Mouse (Mus musculus) thymus, adult 2 months (tissue): ENCODE measurements around the gene Copz2. TPM values are rescaled to one million over a fixed set of nuclear protein-coding genes. Genes with fewer than 3 reads are reported as not detected.

Experiments used
- DNase-seq: peaks from one replicate; pipeline ENCODE4 v3.0.0; 2021
- H3K27ac ChIP-seq: fragments of 200-500 bp; 2 replicates; pipeline ENCODE4 v1.5.1; 2012; ENCODE audit warnings: low read length, control low read depth; ENCODE audit not compliant: control insufficient read depth, insufficient read depth
- H3K27me3 ChIP-seq: fragments of 200-500 bp; 2 replicates; pipeline ENCODE4 v1.6.1; 2012; ENCODE audit warnings: mild to moderate bottlenecking, low read length, moderate library complexity, mixed read lengths; ENCODE audit not compliant: control insufficient read depth, insufficient read depth
- H3K36me3 ChIP-seq: fragments of 200-500 bp; 2 replicates; pipeline ENCODE4 v1.6.1; 2012; ENCODE audit warnings: mild to moderate bottlenecking, low read length, moderate library complexity; ENCODE audit not compliant: control insufficient read depth, insufficient read depth
- H3K4me1 ChIP-seq: fragments of 200-500 bp; replicated peaks from 2 replicates; pipeline ENCODE4 v1.6.1; 2012; ENCODE audit warnings: low read length; ENCODE audit not compliant: control insufficient read depth, insufficient read depth
- H3K4me3 ChIP-seq: fragments of 200-500 bp; 2 replicates; pipeline ENCODE4 v1.5.1; 2012; ENCODE audit warnings: mild to moderate bottlenecking, low read length, control low read depth, moderate library complexity; ENCODE audit not compliant: control insufficient read depth, insufficient read depth
- CTCF ChIP-seq: fragments of 200-500 bp; IDR thresholded peaks from 2 replicates; pipeline ENCODE4 v1.5.1; 2012; ENCODE audit warnings: mild to moderate bottlenecking, control low read depth, low read length, moderate library complexity, borderline replicate concordance; ENCODE audit not compliant: control insufficient read depth, poor library complexity, insufficient read depth; ENCODE audit errors: extremely low read depth
- POLR2A ChIP-seq: fragments of 200-500 bp; IDR thresholded peaks from 2 replicates; pipeline ENCODE4 v1.6.1; 2012; ENCODE audit warnings: mild to moderate bottlenecking, low read length, control low read depth, moderate library complexity; ENCODE audit not compliant: control insufficient read depth, poor library complexity, insufficient read depth; ENCODE audit errors: extremely low read depth
- WGBS: fragments of 180-500 bp; shearing (Covaris S2); methylation state at CpG from one replicate; pipeline ENCODE4 v1.1.7; 2018; 5-methylcytosine and 5-hydroxymethylcytosine counted together
- polyA plus RNA-seq: library from polyadenylated mRNA; depleted of rRNA; stranded (reverse); fragments of >200 nt; gene quantifications from 2 replicates; pipeline ENCODE4 v1.2.3, GENCODE M21; 2012

Gene Copz2
- polyA plus RNA-seq, 1 experiment: 25.3 TPM

DNA sequence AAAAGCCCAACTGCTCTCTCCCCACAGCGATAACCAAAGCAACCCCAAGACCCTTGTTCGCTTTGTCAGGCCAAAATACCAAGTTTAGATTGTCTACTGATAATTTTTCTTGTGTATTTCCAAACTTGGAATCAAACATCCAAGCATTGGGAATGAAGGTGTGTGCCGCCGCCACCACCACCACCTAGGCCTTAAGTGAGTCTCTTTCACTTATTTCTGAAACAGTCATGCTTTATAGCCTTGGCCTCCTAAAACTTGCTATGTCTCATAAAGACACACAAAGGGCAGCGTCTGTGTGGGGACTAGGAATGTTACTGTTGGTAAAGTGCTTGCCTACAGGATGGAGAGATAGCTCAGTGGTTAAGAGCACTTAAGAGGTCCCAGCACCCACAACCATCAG is 35.8 kb upstream of the Copz2 start:
- WGBS: 96% methylated on average over 5 of the region's 5 CpGs
- no peaks in the 10 kb centered on the region for H3K27me3 ChIP-seq
- no peaks in the 10 kb centered on the region for H3K4me1 ChIP-seq
- peaks cover 16% of the 10 kb centered on the region for H3K36me3 ChIP-seq
- no peak for DNase-seq
- no peak for TF ChIP-seq POLR2A
- no peak for TF ChIP-seq CTCF
- H3K4me3 ChIP-seq: no peak overlapping the region
- no peak overlapping the region for H3K27ac ChIP-seq

DNA sequence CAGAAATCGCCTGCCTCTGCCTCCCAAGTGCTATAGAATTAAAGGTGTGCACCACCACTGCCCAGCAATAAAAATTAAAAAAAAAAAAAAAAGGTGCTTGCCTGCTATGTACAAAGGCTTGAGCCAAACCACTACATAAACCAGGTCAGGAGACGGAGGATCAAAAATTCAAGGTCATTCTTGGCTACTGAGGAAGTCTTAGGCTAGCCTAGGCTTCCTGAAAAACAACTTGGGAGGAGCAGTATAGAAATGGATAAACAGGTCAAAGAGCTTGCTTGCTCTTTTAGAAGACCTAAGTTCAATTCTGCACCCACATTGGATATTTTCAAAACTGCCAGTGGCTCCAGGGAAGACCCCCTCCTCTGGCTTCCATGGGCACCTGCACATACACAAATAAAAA is 35.2 kb upstream of the Copz2 start:
- H3K4me3 ChIP-seq: no peak overlapping the region
- peaks cover 16% of the 10 kb centered on the region for H3K36me3 ChIP-seq
- no peak for DNase-seq
- TF ChIP-seq CTCF (no peak), POLR2A (no peak)
- 95% methylated on average over 2 of the region's 2 CpGs for WGBS
- no peak overlapping the region for H3K27ac ChIP-seq
- H3K4me1 ChIP-seq: no peaks in the 10 kb centered on the region
- no peaks in the 10 kb centered on the region for H3K27me3 ChIP-seq

DNA sequence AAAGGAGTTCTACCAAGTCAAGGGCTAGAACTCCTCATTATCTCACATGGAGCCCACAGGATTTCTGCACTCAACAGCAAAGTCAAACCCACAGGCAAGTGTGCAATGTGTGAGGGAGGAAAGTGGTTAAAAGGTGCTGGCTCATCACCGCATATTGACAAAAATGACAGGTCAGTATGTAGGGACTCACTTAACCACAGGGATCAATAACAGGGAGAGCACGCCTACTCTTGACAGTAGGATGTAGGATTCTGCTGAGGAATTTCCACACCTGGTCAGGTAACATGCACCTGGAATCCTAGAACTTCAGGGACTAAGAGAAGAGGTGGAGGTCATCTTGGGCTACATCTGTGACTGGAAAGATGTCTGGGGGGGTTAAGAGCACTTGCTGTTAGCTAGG is 33.8 kb upstream of the Copz2 start:
- H3K27me3 ChIP-seq: no peaks in the 10 kb centered on the region
- TF ChIP-seq POLR2A (no peak), CTCF (no peak)
- H3K27ac ChIP-seq: no peak overlapping the region
- 100% methylated on average over 2 of the region's 2 CpGs for WGBS
- no peak overlapping the region for H3K4me3 ChIP-seq
- DNase-seq: no peak
- H3K36me3 ChIP-seq: peaks cover 25% of the 10 kb centered on the region
- no peaks in the 10 kb centered on the region for H3K4me1 ChIP-seq

DNA sequence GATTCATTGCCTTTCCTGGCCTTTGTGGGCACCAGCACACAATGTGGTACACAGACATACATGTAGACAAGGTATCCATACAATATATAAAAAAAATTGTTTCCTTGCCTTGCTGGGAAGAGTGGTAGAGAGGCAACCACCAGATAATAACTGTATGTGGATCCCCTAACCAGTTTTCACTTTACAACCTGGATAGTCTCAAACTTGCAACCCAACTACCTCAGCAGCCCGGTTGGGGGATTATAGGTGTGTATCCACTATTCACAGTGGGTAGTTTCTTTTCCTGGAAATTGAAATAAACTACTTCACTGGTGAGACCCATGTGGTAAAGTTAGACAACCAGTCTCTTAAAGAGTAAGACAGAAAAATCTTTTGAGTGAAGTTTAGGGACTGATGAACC is 33.2 kb upstream of the Copz2 start:
- H3K4me1 ChIP-seq: no peaks in the 10 kb centered on the region
- no peak overlapping the region for H3K4me3 ChIP-seq
- H3K36me3 ChIP-seq: peaks cover 31% of the 10 kb centered on the region
- no peaks in the 10 kb centered on the region for H3K27me3 ChIP-seq
- H3K27ac ChIP-seq: no peak overlapping the region
- WGBS: 100% methylated on average over 1 of the region's 1 CpGs
- DNase-seq: no peak
- TF ChIP-seq CTCF (no peak), POLR2A (no peak)

DNA sequence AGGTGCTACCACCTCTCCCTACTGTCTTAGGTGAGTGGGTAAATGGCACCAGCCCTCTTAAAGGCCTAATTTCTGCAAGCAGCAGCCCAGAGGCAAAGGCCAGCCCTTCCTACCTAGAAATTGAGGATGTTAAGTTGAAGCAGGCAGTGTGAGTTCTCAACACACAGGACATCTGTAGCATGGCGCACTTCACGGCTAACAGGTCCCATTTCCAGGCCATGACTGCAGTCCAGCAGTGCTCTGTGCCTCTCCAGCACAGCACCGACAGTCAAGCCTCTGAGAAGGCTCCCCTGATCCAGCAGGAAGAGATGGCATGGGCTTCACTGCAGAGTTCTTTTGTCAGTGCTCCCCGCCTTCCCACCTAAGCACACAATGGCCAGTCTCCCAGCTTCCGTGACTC is 32.7 kb upstream of the Copz2 start:
- peaks cover 36% of the 10 kb centered on the region for H3K36me3 ChIP-seq
- DNase-seq: no peak
- no peak for TF ChIP-seq CTCF
- no peak overlapping the region for H3K4me3 ChIP-seq
- H3K27me3 ChIP-seq: no peaks in the 10 kb centered on the region
- no peak overlapping the region for H3K27ac ChIP-seq
- 98% methylated on average over 5 of the region's 5 CpGs for WGBS
- no peaks in the 10 kb centered on the region for H3K4me1 ChIP-seq

DNA sequence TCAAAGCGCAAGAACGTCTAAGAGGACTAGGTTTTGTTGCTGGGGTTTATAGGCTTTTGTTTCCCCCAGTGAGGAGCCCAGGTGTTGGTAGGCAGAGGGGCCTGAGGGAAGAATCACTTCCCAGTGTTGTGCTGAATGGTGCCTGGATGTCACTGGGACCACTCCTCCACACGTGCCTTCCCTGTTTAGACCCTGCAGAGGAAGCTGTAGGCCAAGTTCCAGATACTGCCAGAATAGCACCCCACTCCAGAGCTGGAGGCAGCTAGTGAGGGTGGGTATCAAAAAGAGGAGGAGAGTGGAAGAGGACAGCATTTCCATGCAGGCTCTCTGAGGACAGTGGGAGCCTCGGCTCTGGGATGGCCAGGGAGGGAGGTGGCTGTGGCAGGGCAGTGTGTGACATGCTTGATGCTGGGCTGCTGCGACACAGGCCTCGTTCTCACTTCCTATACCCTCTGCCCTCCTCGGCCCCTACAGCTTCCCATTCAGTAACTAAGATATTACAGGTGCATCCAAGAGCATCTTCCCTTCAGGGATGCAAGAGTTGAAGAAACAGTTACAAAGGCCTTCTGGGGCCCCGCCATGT is 31.5 kb upstream of the Copz2 start:
- Histone ChIP-seq H3K36me3 (peaks cover 37% of the 10 kb centered on the region), H3K27me3 (no peaks in the 10 kb centered on the region), H3K4me3 (no peak overlapping the region), H3K27ac (no peak overlapping the region), H3K4me1 (peaks cover 7% of the 10 kb centered on the region)
- TF ChIP-seq POLR2A (no peak), CTCF (no peak)
- no peak for DNase-seq
- WGBS: 89% methylated on average over 8 of the region's 8 CpGs

DNA sequence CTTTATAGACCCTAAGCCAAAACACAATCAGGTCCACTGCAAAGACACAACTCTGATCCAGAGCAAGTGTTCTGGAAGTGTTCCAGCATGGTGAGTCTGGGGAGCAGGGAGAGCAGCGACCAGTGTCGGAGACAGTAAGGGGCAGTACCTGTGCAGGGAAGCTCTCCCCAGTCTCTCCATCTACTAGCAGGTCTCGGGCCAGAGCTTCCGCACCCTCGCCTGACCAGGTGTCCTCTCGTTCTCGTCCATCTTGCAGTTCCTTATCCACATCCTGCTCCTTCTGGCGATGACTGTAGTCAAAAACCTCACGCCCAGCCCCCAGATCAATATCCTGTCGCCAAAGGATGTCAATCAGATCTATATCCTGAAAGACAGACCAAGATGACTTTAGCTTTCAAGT is 27.7 kb upstream of the Copz2 start:
- TF ChIP-seq POLR2A (no peak), CTCF (no peak)
- no peak overlapping the region for H3K27ac ChIP-seq
- no peak overlapping the region for H3K4me3 ChIP-seq
- H3K27me3 ChIP-seq: no peaks in the 10 kb centered on the region
- no peak for DNase-seq
- H3K4me1 ChIP-seq: peaks cover 17% of the 10 kb centered on the region
- peaks cover 37% of the 10 kb centered on the region for H3K36me3 ChIP-seq
- 91% methylated on average over 10 of the region's 10 CpGs for WGBS
